Mouse (Mus musculus) gastrocnemius, postnatal 14 days (tissue): ENCODE measurements around the gene Nans. TPM values are rescaled to one million over a fixed set of nuclear protein-coding genes. Genes with fewer than 3 reads are reported as not detected.

Source experiments
- DNase-seq: peaks from one replicate; pipeline ENCODE4 v3.0.0; 2021; ENCODE audit warnings: mixed read lengths
- intact Hi-C: fragments of 180-260 bp; cut with DNase I; formaldehyde crosslinking; loops from one replicate; pipeline ENCODE4 v1.15.1; 2025; ENCODE audit warnings: low total_unique reads
- total RNA-seq, 2 experiments: library from RNA; stranded (reverse); gene quantifications; 2 replicates each; pipeline ENCODE4 v1.2.3; 2021

Nans gene
- total RNA-seq, 2 experiments from 2014 or later, result 23.6 to 29.1 TPM

GRCm38 (mm10) chr4:46521457-46521856, 32.4 kb downstream of the Nans start:
- intact Hi-C loops, result no loop called here
- DNase-seq, result no peak

- no peak for DNase-seq
- intact Hi-C loops, result no loop called here
Measured at GRCm38 (mm10) chr4:46523324-46523723, 34.3 kb downstream of the Nans start.

- no peak for DNase-seq
- intact Hi-C loops, result no loop called here
Measured at GRCm38 (mm10) chr4:46526226-46526625, 37.2 kb downstream of the Nans start.

GRCm38 (mm10) chr4:46526798-46527557, 37.9 kb downstream of the Nans start:
- DNase-seq, result no peak
- intact Hi-C loops, result no loop called here

GRCm38 (mm10) chr4:46527558-46527926, 38.5 kb downstream of the Nans start:
- intact Hi-C loops, result no loop called here
- DNase-seq, result no peak

GRCm38 (mm10) chr4:46529722-46530121, 40.7 kb downstream of the Nans start:
- intact Hi-C loops, result no loop called here
- no peak for DNase-seq

- intact Hi-C loops, result no loop called here
- no peak for DNase-seq
Measured at GRCm38 (mm10) chr4:46532511-46532910, 43.5 kb downstream of the Nans start.

- intact Hi-C loops, result no loop called here
- no peak for DNase-seq
Measured at GRCm38 (mm10) chr4:46532926-46533325, 43.9 kb downstream of the Nans start.

- intact Hi-C loops, result no loop called here
Measured at GRCm38 (mm10) chr4:46533934-46534720, 45.1 kb downstream of the Nans start.

GRCm38 (mm10) chr4:46535094-46535830, 46.2 kb downstream of the Nans start:
- no peak for DNase-seq
- intact Hi-C loops, result no loop called here

More at GRCm38 (mm10) chr4:46533934-46534720, 45.1 kb downstream of the Nans start:
- no peak for DNase-seq

- intact Hi-C loops, result no loop called here
- peak; percentile 26 for DNase-seq
Measured at GRCm38 (mm10) chr4:46535840-46536361, 46.9 kb downstream of the Nans start, which contains the start of gene Trim14. Gene Trim14, minus strand, starts transcription at chr4:46536141.

GRCm38 (mm10) chr4:46539167-46539566, 50.1 kb downstream of the Nans start:
- intact Hi-C loops, result no loop called here

GRCm38 (mm10) chr4:46541707-46542106, 52.7 kb downstream of the Nans start:
- intact Hi-C loops, result no loop called here
- no peak for DNase-seq

More at GRCm38 (mm10) chr4:46539167-46539566, 50.1 kb downstream of the Nans start:
- no peak for DNase-seq

GRCm38 (mm10) chr4:46543366-46544050, 54.5 kb downstream of the Nans start:
- no peak for DNase-seq
- intact Hi-C loops, result no loop called here

GRCm38 (mm10) chr4:46544313-46544712, 55.3 kb downstream of the Nans start:
- no peak for DNase-seq
- intact Hi-C loops, result no loop called here

- intact Hi-C loops, result no loop called here
- DNase-seq, result no peak
Measured at GRCm38 (mm10) chr4:46545498-46545897, 56.5 kb downstream of the Nans start.

GRCm38 (mm10) chr4:46546709-46547108, 57.7 kb downstream of the Nans start:
- intact Hi-C loops, result no loop called here

GRCm38 (mm10) chr4:46549979-46550378, 60.9 kb downstream of the Nans start:
- no peak for DNase-seq
- intact Hi-C loops, result no loop called here

More at GRCm38 (mm10) chr4:46546709-46547108, 57.7 kb downstream of the Nans start:
- no peak for DNase-seq

GRCm38 (mm10) chr4:46550406-46550805, 61.4 kb downstream of the Nans start:
- intact Hi-C loops, result no loop called here
- DNase-seq, result no peak
